Mouse (Mus musculus) embryonic facial prominence, embryonic 11.5 days (tissue): Measurements from ENCODE around the gene Hba-x. TPM values are rescaled to one million over a fixed set of nuclear protein-coding genes. Genes with fewer than 3 reads are reported as not detected.
"Not testable (repeated sequence)": the region's sequence is repeated elsewhere in the genome, so short reads cannot be mapped to it uniquely, and the experiment has no call there.

ENCODE experiments used
- ATAC-seq: fragments of 200-750 bp; cut with Nextera tagmentation; replicated peaks from 2 replicates; pipeline ENCODE4 v1.8.0; 2017; ENCODE audit warnings: low read depth; ENCODE audit not compliant: insufficient number of reproducible peaks, low FRiP score, low TSS enrichment
- DNase-seq: peaks from one replicate; pipeline ENCODE4 v3.0.0-alpha.2; 2015; ENCODE audit warnings: low spot score
- H3K27ac ChIP-seq: fragments of 300-500 bp; sonication (generic); replicated peaks from 2 replicates; pipeline ENCODE4 v1.5.1; 2014; ENCODE audit warnings: mild to moderate bottlenecking, low read depth, low read length, control low read depth
- H3K27me3 ChIP-seq: fragments of 300-500 bp; sonication (generic); 2 replicates; pipeline ENCODE4 v1.6.1; 2014; ENCODE audit warnings: mild to moderate bottlenecking, low read length, moderate library complexity, mixed read lengths; ENCODE audit not compliant: control insufficient read depth, insufficient read depth
- H3K36me3 ChIP-seq: fragments of 300-500 bp; sonication (generic); replicated peaks from 2 replicates; pipeline ENCODE4 v1.6.1; 2014; ENCODE audit warnings: low read depth, mild to moderate bottlenecking, low read length, moderate library complexity, mixed read lengths; ENCODE audit not compliant: control insufficient read depth, insufficient read depth
- H3K4me1 ChIP-seq: fragments of 300-500 bp; sonication (generic); 2 replicates; pipeline ENCODE4 v1.6.1; 2014; ENCODE audit warnings: low read length, mixed read lengths; ENCODE audit not compliant: control insufficient read depth, insufficient read depth
- H3K4me2 ChIP-seq: fragments of 300-500 bp; sonication (generic); 2 replicates; pipeline ENCODE4 v1.6.1; 2014; ENCODE audit warnings: low read depth, mild to moderate bottlenecking, control low read depth, low read length, moderate library complexity
- H3K4me3 ChIP-seq: fragments of 300-500 bp; sonication (generic); 2 replicates; pipeline ENCODE4 v1.5.1; 2014; ENCODE audit warnings: low read depth, low read length, control low read depth
- H3K9ac ChIP-seq: fragments of 300-500 bp; sonication (generic); replicated peaks from 2 replicates; pipeline ENCODE4 v1.6.1; 2014; ENCODE audit warnings: mild to moderate bottlenecking, control low read depth, low read length
- H3K9me3 ChIP-seq: fragments of 300-500 bp; sonication (generic); replicated peaks from 2 replicates; pipeline ENCODE4 v1.6.1; 2016; ENCODE audit warnings: mild to moderate bottlenecking, low read length, inconsistent platforms, mixed read lengths; ENCODE audit not compliant: control insufficient read depth
- WGBS: fragments of 180-500 bp; shearing (Covaris S2); extraction: QIAGEN DNeasy Blood & Tissue Kit; methylation state at CpG from one replicate; pipeline ENCODE4 v1.1.7; 2014; 5-methylcytosine and 5-hydroxymethylcytosine counted together
- polyA plus RNA-seq: library from polyadenylated mRNA; unstranded; fragments of >200 nt; fragmentation: Nextera tagmentation; extraction: Ambion mirVana; gene quantifications from 2 replicates; pipeline ENCODE4 v1.2.1, GENCODE M21; 2014

Hba-x gene
- polyA plus RNA-seq, 1 experiment from 2014 or later: 2,193 TPM

GRCm38 (mm10) chr11:32297417-32297816, 21.2 kb downstream of the Hba-x start:
- H3K27me3 ChIP-seq, H3K36me3 ChIP-seq, DNase-seq, H3K9me3 ChIP-seq, H3K4me1 ChIP-seq, H3K27ac ChIP-seq, ATAC-seq, H3K4me2 ChIP-seq, H3K4me3 ChIP-seq, H3K9ac ChIP-seq: not testable (repeated sequence)
- WGBS: 65% methylated on average over 2 of the region's 2 CpGs

GRCm38 (mm10) chr11:32297866-32298531, 21.8 kb downstream of the Hba-x start:
- Histone ChIP-seq H3K9me3 (no peaks in the 10 kb centered on the region), H3K27ac (no peak overlapping the region), H3K27me3 (no peaks in the 10 kb centered on the region), H3K36me3 (no peaks in the 10 kb centered on the region), H3K4me3 (no peak overlapping the region), H3K9ac (no peak overlapping the region), H3K4me2 (no peak overlapping the region), H3K4me1 (no peaks in the 10 kb centered on the region)
- no peak for ATAC-seq
- WGBS: 88% methylated on average over 1 of the region's 1 CpGs
- no peak for DNase-seq

GRCm38 (mm10) chr11:32298532-32298918, 22.3 kb downstream of the Hba-x start:
- no peaks in the 10 kb centered on the region for H3K9me3 ChIP-seq
- H3K4me2 ChIP-seq: no peak overlapping the region
- no peaks in the 10 kb centered on the region for H3K27me3 ChIP-seq
- WGBS: 97% methylated on average over 2 of the region's 2 CpGs
- no peaks in the 10 kb centered on the region for H3K36me3 ChIP-seq
- no peaks in the 10 kb centered on the region for H3K4me1 ChIP-seq
- ATAC-seq (no peak), DNase-seq (no peak)
- no peak overlapping the region for H3K9ac ChIP-seq
- H3K4me3 ChIP-seq: no peak overlapping the region
- H3K27ac ChIP-seq: no peak overlapping the region

GRCm38 (mm10) chr11:32299865-32300264, 23.7 kb downstream of the Hba-x start, which contains the start of gene Hbq1a:
Gene Hbq1a, plus strand, starts transcription at chr11:32300069.
- 6% methylated on average over 16 of the region's 16 CpGs for WGBS
- H3K36me3 ChIP-seq, H3K4me3 ChIP-seq, ATAC-seq, H3K4me1 ChIP-seq, H3K9ac ChIP-seq, H3K9me3 ChIP-seq, H3K27me3 ChIP-seq, H3K27ac ChIP-seq: not testable (repeated sequence)
- peak; percentile 61 for DNase-seq
- H3K4me2 ChIP-seq: peak within 1 kb of the TSS; percentile 30

GRCm38 (mm10) chr11:32300279-32301267, 24.4 kb downstream of the Hba-x start:
- Histone ChIP-seq H3K27ac (no peak overlapping the region), H3K4me2 (peak overlapping the region; percentile 30), H3K4me1 (no peaks in the 10 kb centered on the region), H3K27me3 (no peaks in the 10 kb centered on the region), H3K36me3 (no peaks in the 10 kb centered on the region), H3K9ac (no peak overlapping the region), H3K4me3 (no peak overlapping the region), H3K9me3 (no peaks in the 10 kb centered on the region)
- no peak for DNase-seq
- WGBS: 59% methylated on average over 14 of the region's 17 CpGs
- no peak for ATAC-seq

GRCm38 (mm10) chr11:32301506-32301905, 25.3 kb downstream of the Hba-x start:
- Histone ChIP-seq H3K4me1 (no peaks in the 10 kb centered on the region), H3K4me2 (no peak overlapping the region), H3K27ac (no peak overlapping the region), H3K9me3 (no peaks in the 10 kb centered on the region), H3K36me3 (no peaks in the 10 kb centered on the region), H3K27me3 (no peaks in the 10 kb centered on the region), H3K9ac (no peak overlapping the region), H3K4me3 (no peak overlapping the region)
- 74% methylated on average over 1 of the region's 1 CpGs for WGBS
- no peak for ATAC-seq
- DNase-seq: no peak

- Histone ChIP-seq H3K4me1 (no peaks in the 10 kb centered on the region), H3K9me3 (no peaks in the 10 kb centered on the region), H3K4me3 (no peak overlapping the region), H3K27ac (no peak overlapping the region), H3K9ac (no peak overlapping the region), H3K36me3 (no peaks in the 10 kb centered on the region), H3K4me2 (no peak overlapping the region), H3K27me3 (no peaks in the 10 kb centered on the region)
- WGBS: 48% methylated on average over 2 of the region's 2 CpGs
- no peak for DNase-seq
- no peak for ATAC-seq
Observed at GRCm38 (mm10) chr11:32302824-32303419, 26.7 kb downstream of the Hba-x start.
